Mouse (Mus musculus) heart, postnatal 36 days (tissue): ENCODE results near the gene Cuta. TPM values are rescaled to one million over a fixed set of nuclear protein-coding genes. Genes with fewer than 3 reads are reported as not detected.

ENCODE experiments used
- DNase-seq, 2 experiments: peaks; one replicate each; pipeline ENCODE4 v3.0.0; 2021 to 2022
- intact Hi-C: fragments of 180-260 bp; cut with DNase I; formaldehyde crosslinking; loops from one replicate; pipeline ENCODE4 v1.15.1; 2025
- total RNA-seq, 2 experiments: library from RNA; stranded (reverse); gene quantifications; 2 replicates each; pipeline ENCODE4 v1.2.3; 2021

Cuta gene
- total RNA-seq, 2 experiments from 2014 or later: 86.2 to 90.3 TPM

DNA sequence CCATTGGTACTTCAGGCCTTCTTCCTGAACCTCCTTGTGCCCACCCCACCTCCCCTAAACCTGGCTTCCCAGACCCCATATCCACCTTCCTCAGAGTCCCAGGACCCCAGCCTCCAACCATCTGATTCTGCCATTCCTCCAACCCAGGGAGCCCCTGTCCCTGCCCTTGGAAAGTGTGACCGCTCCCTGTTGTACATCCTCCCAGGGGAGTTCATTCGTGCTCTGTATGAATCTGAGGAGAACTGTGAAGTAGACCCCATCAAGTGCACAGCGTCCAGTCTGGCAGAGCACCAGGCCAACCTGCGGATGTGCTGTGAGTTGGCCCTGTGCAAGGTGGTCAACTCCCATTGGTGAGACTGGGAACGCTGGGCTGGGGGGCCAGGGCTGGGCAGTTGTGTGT is 18.5 kb upstream of the Cuta start:
- no peak for DNase-seq
- intact Hi-C loops: no loop called here

DNA sequence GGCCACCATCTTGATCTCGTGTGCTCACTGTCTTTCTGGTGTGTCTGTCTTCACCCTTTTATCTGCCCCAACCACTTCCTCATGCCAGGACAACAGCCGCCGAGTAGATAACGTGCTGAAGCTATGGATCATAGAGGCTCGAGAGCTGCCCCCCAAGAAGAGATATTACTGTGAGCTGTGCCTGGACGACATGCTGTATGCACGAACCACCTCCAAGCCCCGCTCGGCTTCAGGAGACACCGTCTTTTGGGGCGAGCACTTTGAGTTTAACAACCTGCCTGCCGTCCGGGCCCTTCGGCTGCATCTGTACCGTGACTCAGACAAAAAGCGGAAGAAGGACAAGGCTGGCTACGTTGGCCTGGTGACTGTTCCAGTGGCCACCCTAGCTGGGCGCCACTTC is 17.5 kb upstream of the Cuta start:
- no peak for DNase-seq
- intact Hi-C loops: no loop called here

DNA sequence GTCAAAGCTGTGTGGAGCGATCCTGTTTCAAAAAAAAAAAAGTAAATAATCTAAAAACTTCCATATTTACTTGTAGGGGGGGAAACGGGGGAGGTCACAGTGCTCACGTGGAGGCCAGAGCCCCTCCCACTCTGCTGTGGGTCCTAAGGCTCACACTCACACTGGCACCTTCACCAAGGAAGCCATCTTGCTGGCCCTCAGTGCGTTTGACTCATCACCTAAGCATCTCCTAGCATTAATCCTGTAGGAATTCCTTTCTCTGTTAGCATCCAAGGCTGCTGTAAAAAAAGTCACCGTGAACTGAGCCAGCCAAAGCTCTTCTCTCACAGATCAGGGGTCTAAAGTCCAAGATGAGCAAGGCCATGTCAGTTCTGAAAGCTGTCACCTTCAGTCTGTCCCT is 16.9 kb upstream of the Cuta start:
- DNase-seq: no peak
- intact Hi-C loops: no loop called here

DNA sequence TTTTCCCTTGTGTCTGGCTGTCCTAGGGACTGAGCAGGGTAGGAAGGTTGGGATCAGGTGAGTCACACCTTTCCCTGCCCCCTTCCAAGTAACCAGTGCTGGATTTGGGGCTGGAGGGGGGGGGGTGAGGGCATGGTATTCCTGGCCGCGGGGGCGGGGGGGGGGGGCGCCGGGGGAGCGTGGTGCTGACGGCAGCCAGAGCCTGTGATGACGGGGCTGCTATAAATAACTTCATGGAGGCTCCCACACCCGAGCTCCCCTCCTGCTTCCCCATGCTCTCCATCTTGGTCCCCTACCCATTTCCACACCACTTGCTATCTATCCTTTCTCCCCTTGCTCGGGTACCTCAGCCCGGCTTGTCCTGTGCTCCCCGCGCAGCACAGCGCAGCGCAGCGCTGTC is 14.4 kb upstream of the Cuta start:
- intact Hi-C loops: no loop called here
- DNase-seq: no peak

DNA sequence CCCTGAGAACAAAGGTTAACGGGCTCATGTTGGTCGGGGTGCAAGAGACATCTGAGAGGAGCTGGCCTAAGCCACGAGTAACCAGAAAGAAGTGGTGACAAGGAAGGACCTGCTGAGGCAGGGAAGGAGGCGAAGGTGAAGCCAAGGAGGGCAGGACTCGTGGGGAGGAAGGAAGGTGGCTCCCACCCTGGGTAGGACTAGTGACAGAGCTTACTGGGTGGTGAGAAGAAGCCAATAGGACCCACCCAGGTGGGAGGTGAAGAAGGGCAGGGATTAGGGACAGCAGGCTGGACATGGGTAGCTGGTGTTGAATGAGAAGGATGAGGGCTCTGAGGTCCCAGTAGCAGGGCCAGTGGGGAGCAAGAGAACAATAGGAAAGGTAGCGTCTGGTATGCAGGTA is 13.8 kb upstream of the Cuta start:
- intact Hi-C loops: no loop called here
- DNase-seq: no peak

DNA sequence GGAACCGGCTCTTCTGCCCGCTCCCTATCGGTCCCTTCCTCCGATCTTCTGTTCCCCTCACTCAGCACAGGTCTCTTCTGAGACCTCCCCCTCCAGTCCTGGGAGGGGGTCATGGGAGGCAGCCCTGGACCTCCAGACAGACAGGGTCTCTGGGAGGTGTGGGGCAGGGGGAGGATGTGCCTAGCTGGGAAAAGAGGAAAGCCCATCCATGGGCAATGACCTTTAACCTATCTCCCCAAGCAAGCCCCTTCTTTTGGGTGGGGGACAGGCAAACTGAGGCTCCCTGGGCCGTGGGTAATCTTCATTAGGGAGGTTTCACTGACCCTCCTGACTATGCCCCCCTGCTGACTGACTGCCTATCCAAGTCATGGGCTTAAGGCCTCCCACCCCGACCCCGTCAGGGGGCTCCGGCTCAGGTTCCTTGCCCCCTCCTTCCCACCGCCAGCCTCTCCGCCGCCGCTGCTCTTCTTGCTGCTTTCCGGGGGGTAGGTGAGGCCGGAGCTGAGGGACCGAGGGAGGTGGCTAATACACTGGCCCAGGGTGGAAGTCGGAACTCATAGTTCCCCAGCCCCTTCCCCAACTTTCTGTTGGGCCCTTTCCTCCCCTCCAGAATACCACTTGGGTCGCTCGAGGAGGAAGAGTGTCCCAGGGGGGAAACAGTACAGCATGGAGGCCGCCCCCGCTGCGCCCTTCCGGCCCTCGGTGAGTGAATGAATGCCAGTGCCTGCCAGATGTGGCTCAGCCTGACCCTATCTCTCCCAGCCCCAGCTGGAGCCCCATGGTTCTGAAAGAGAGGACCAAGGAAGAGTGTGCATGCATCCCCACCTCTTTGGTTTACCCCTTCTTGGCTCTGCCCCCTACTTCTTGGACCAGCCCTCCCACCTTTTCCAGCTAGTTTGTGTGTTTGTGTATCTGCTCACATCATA is 12.8 kb upstream of the Cuta start:
- intact Hi-C loops: no loop called here
- DNase-seq: no peak

DNA sequence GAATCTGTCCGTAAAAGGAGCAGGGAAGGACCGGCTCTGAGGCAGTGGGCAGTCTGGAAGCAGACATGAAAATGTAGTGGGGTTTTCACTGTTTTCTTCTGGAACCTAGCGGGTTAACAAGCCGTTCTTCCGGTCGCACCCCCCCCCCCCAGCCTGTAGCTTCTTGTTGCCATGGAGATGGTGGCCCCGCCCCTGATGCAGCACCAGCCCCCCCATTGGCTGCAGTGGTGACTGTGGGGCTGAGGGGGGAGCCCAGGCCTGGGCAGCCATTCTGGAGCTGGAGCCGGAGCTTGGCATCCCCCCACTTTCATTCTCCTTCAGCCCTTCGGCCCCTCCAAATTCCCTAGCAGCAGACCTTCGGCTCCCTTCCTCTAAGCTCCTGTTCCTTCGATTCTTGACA is 12.0 kb upstream of the Cuta start:
- intact Hi-C loops: no loop called here
- peak; percentile 61 to 71 for DNase-seq

DNA sequence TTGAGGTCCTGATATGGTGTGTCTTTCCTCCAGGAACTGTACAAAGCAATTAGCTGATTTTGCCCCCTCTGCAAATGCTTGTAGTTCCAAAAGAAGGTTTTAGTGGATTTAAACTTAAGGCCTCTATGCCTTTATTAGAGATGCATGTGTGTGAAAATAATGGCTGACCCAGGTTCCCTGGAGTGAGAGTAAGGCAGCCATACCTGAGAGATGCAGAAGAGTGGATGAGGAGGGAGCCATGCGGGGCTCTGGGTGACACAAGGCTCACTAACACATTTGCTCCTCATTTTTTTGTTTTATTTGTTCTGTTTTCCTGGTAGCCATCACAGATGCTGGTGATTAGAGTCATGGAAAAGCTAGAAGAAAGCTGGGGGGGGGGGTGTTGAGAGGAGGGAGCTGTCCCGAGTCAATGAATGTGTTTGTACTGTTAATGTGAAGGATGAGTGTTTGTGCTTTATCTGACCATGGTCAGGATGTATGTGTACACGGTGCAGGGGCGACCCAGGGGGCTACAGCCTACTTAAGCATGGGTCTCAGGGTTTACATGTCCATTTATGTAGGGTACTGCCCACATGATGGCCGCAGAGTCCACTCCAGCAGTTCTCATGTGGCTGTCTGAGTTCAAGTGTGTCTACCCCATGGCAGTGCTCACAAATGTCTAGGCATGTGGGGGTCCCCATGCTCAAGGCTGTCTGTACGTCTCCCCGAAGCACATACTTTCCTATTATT is 11.4 kb upstream of the Cuta start:
- no peak for DNase-seq
- intact Hi-C loops: no loop called here

DNA sequence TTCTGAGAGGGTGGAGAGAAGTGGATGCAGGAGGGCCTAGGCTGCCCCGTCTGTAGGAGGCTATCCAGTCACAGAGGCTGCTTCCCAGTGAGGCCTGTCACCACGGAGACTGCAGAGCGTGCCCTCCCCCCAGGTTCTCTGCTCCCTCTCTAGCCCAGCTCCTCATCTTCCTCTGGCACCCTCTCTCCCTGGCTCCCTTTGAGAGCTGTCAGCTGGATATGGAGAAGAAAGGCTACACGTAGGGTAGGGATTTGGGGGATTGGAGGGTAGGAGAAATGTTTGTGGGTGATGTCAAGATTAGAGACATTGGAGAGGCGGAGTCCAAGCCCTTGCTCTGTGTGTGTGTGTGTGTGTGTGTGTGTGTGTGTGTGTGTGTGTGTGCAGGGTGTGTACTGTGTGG is 10.5 kb upstream of the Cuta start:
- DNase-seq: no peak
- intact Hi-C loops: no loop called here

DNA sequence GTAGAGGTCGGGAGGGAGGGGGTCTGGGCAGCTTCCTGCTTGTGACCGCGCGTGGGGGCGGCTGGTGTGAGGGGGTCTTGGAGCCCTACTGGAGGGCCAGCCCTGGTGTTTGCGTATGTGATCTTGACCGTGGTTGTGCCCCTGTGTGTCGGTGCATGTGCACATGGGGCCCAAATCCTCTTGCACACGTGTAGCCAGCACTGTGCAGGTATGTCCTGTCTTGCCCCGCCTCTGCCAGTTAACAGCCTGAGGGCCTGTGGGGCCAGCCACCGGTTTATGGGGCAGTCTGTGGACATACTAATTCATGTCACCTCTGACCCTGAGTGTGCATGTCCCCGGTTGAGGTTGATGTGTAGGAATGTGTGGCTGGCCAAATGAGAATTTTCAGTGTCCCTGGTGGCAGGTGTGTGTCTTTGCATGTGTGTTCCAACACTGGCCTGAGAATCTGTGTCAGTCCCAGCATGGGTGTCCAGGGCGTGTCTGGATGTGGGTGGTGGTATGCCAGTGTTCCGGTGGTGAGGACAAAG is 9.7 kb upstream of the Cuta start:
- no peak for DNase-seq
- intact Hi-C loops: no loop called here

DNA sequence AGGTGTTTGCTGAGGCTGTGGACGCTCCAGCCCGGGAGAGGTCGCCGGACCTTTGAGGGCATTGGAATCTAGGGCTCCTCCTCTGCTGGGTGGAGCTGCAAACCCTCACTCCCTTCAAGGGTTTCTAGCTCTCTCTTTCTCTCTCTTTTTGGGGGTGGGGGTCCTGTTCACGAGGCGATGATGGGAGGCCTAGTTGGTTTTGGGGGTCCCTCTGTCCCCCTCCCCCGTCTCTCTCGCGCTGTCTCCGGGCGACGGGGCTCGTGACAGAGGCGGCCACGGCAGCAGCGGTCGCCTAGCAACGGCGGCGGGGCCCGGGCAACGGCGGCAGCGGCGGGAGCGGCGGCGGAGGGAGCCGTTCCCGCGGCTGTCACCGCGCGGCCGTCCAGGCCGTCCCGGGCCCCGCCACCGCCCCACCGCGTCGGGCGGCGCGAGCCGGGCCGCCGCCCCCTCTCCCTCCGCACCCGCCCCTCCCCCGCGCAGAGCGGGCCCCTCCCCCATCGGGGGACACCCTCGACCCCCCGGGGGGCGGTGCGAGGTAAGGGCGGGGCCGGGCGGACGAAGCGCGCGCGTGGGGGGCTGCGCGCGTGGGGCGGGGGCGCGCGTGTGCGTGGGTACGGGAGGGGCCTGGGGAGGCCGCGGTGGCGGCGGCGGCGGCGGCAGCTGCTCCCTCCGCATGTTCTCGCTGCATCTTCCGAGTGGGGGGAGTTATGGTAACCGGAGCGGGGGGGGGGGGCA is 9.1 kb upstream of the Cuta start:
- peak; percentile 57 to 68 for DNase-seq

DNA sequence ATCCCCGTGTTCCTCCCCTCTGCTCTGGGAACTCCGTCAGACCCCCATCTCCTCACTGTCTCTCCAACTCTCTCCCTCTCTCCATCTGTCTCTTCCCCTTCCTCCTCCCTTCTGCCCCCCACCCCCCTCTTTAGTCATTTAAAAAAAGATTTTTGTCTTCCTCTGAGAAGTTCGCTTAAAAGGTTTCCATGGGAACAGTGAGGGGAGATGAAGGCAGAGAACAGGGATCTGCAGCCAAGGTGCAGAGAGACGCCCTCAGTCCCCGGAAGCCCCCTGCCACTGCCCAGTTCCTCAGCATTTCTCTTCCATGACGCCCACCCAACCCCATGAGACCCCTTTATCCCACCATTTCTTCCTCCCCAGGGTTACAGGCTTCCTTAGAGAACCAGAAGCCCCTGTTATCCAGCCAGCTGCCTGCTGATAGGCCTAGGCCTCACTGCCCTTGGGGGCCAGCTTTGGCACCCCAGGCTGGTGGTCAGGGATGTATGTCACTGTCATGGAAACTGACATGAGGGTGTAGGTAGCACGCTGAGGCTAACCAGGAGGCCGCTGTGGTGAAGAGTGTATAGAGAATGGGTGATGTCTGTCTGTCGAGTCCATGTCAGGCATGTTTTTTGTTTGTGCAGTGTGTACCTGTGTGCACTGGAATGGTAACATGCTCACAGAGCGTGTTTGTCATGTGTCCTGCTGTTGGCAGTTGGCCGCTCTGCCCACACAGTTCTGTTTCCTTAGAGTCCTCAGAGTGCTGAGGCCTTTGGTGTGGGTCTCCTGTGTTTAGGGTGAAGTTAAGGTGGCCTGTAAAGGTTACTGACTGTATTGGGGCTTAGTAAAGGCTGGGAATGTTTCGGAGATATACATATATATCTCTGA is 8.1 kb upstream of the Cuta start:
- no peak for DNase-seq
- intact Hi-C loops: loop anchor here (2.0 kb wide), 1 partner anchor 31 kb away; the partner anchor contains the start of gene Kifc5b

More for the DNA sequence above, 9.1 kb upstream of the Cuta start:
- intact Hi-C loops: no loop called here

DNA sequence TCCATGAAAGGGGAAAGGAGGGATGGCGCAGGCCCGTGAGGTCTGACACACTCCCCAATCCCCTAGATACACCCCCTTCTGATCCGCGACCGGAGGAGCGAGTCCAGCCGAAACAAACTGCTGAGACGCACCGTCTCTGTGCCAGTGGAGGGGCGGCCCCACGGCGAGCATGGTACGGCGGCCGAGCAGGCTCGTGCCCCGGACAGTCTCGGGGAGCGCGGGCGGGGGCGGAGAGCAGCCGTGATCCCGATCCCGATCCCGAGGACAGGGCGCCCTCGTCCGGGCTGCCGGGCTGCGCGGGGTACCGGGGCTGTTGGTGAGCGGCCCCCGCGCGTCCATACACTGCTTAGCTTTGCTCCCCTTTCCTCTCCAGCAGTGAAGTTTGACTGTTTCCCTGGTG is 7.2 kb upstream of the Cuta start:
- DNase-seq: peak; percentile 76 to 80
- intact Hi-C loops: loop anchor here (2.0 kb wide), 1 partner anchor 30 kb away; the partner anchor contains the start of gene Kifc5b

DNA sequence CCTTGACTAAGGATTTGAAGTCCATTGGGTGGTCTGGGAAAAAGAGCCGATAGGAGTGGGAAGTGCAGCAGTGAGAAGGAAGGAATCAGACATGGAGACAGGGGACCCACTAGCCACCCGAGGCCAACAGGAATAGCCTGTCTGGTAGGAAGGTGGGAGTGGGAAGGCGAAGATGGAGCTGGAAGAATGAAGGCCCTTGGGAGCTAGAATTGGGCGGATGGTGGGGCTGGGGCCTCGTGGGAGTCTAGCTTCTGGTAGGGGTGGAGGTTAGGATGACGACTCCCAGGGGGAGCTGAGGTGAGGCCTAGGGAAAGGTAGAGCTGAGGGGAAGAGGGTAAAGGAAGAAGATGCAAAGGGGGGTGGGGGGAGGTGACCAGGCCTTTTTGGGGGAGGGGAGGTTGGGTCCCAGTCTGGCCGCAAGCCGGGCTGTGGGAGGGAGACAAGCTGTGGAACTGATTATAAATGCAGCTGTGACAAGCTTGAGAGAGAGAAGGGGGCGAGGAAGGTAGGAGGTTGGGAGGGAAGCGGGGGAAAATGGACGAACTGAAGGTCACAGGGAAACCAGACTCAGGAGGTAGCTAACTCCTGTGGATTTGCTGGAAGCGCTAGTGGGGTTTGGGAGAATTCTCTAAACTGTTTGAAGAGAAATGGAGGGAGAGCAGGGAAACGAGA is 6.6 kb upstream of the Cuta start:
- no peak for DNase-seq
- intact Hi-C loops: loop anchor here (2.0 kb wide), 1 partner anchor 29 kb away; the partner anchor contains the start of gene Kifc5b

DNA sequence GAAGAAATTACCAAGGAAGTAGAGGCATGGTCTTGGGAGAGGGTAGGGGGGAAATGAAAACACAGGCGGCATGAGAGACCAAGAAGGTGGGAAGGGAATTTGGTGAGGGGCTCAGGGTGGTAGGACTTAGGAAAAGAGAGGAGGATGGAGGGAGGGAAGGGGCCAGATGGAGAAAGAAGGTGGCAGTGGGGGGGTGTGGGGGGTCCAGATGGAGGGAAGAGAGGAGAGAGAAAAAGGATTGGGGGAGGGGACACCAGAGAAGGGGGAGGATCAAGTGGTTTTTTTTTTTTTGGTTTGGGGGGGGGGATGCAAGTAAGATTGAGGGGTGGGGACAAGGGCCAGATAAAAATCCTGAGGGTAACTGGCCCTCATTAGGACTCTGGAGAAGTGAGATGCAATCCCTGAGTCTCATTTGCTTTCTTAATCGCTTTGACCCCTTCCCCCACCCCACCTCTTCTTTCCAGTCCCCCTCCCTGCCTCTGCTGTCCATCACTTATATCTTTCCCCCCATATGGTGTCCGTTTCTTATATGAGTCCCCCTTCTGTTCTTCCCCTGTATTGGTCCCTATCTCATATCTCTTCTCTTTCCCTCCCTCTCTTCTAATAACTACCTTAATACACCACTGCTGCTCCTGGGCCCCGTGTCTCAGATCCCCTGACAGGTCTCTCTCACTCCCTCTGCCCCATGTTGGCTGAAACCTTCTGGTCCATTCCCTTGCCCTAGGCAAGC is 2.6 kb upstream of the Cuta start:
- intact Hi-C loops: no loop called here
- no peak for DNase-seq

DNA sequence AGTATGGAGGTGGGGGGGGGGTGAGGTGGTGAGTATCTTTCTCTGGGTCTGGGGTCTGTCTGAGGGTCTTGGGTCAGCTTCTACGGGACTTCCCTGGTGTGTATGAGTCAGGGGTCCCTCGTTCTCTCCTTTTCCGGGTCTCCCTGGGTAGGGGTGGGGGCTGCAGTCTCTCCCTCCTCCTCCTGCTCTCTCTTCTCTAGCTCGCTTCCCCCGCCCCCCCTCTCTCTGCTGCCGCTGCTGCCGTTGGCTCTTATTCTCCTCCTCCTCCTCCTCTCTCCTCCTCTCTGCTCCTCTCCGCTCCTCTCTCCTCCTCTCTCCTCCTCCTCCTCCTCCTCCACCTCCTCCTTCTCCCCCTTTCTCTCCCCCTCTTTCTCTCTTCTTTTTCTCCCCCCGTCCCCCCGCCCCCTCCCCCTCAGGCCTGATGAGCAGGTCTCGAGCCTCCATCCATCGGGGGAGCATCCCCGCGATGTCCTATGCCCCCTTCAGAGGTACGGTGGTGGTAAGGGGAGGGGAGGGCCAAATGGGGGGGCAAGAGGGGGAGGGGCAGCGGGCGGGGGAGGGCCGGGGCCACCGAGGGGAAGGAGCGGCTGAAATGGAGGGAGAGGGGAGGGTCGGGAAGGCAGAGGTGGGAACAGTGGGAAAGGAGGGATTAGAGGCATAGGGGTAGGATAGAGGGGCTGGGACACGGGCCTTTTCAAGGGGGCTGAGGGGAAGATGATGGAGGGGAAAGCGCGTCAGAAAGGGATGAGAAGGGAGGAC is 1.8 kb upstream of the Cuta start, which contains the start of gene Syngap1:
TSS of gene Syngap1 (plus strand) at position 223 of the 759 bp plus-strand sequence.
- intact Hi-C loops: no loop called here
- no peak for DNase-seq

DNA sequence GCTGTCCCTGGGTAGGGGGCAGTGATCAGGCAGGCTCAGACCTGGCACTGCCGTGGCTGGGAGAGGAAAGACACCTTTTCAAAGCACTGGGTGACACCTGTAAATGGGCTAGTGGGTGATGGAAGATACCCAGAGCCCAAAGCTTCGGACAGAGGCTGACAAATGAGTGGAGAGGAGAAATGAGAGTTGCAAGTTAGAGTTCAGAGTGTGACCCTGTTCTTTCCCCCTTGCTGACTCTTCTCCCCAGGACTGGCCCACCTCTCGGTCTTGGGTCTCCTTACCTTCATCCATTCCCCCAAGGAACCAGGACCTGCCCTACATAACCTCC is 568 bp upstream of the Cuta start:
- intact Hi-C loops: no loop called here
- DNase-seq: no peak

DNA sequence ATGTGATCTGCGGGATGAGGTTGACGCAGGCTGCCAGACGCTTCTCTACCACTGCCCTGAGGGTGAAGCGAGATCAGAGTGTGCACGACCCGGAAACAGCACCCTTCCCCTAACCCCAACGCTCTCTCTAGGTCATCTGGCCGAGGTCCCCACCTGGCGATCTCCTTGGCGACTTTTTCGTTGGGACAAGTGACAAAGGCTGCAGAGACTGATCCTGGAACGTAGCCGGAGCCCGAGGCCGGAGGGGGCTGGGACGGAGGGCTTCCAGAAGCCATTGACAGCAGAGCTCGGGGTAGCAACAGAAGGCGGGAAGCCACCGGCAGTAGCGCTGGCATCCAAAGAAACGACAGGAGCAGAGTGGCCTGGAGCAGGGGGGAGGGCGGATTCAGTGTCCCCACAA is 638 bp downstream of the Cuta start:
- DNase-seq: no peak
- intact Hi-C loops: no loop called here
